Mouse (Mus musculus) embryo, embryonic 11.5 days (tissue): ENCODE measurements around the gene Rbbp5.

Experiments
- DNase-seq: peaks from one replicate; pipeline ENCODE4 v3.0.0-alpha.2; 2012; ENCODE audit warnings: low read depth, low spot score

Rbbp5 gene

DNA sequence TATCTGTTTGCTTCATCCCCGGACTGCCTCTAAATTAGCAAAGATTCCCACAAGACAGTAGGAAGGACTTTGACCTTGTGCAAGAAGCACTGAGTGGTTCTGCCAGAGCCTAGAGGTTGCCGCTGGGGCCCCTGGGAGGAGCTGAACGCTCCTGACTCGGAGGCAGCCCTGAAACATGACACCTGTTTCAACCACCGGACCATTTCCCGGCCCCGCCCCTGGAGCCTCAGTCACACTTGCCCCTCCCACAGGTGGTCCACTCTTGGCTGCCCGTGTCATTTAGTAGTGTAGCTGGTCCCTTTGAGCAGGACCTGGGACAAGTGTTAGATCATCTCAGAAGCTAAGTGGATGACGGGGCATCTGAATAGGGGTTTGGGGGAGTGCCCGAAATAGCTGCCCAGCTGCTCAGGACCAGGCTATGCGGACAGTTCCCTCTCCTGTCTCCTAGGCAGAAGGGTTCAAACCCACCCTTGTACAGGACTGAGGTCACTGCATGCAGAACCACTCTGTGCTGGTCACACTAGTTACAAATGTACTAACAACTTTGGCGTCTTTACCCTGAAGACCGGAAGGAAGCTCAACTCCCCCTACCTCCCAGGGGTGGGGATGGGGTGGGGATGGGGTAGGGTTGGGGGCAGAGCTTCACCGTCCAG lies 64.1 kb downstream of the Rbbp5 start:
- no peak for DNase-seq

GRCm38 (mm10) chr1:132541824-132542599 lies 64.8 kb downstream of the Rbbp5 start:
- DNase-seq = no peak

DNA sequence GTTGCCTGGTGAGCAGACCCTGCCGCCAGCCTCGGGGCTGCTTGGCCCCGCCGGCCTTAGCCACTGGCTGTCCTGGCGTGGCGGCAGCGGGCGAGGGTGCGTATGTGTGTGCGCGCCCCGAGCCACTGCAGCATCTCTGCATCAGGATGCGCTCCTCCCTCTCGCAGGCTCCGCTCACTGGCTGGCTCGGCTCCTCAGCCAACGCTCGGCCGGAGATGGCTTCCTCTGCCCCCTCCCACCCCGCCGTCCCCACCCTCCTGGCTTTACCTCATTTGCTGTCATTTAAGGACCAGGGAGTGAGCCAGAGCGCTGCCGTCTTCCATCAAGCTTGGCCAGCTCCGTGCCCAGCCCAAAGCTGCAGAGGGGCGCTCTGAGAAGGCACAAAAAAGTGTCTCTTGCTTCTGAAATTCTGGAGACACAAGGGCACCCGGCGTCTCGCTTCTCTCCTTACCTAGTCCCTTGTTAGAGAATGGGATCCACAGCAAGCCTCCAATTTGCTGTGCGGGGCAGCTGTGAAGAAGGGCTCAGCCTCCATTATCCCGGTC lies 65.7 kb downstream of the Rbbp5 start, which contains the start of gene Cntn2:
Cntn2 (minus strand) TSS at position 495 of the 545 bp plus-strand sequence.
- DNase-seq = no peak

DNA sequence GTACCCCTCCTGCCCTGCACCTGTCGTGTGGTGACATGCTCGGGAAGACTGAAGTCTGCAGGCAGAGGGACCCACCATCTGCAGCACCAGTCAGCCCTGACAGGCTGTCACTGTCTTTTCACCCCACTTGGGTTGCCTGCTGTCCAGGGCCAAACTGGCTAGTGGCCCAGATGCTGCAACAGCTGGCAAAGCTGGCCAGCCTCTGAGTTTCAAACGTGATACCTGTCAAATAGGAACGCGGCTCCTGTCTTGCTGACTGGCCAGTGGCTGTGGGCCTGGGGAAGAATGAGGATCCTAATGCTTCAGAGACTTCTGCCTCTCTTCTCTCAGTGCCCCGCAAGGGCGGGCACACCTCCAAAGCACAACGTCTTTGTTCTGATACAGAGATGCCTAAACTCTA lies 66.6 kb downstream of the Rbbp5 start:
- DNase-seq = no peak
